Comparison of ENCODE assay signal across 28 mouse cellular contexts in genomic region chr11:109822280-109822679, GRCm38 (mm10). TPM values are rescaled to one million over a fixed set of nuclear protein-coding genes. Genes with fewer than 3 reads are reported as not detected.
DNase-seq lines count a peak whose midpoint lies in the region; ATAC-seq and TF ChIP-seq lines count a peak whose summit lies in the region.
"Had no signal": no experiment of that assay in that cellular context is flagged by ENCODE, and none has a peak within 500 bp of the region (broad histone marks: within the 10 kb centered on the region; RNA-seq: fewer than 3 reads in every experiment).

No protein-coding gene starts in this region.

- TF ChIP-seq EP300 in lung, postnatal 0 days (IDR thresholded peaks at IDR 0.05), result no peak
- TF ChIP-seq EP300 in stomach, postnatal 0 days (optimal IDR thresholded peaks at IDR 0.05), result no peak

- TF ChIP-seq CTCF in lung, postnatal 0 days (IDR thresholded peaks at IDR 0.05), result no peak
- no peak for TF ChIP-seq CTCF in stomach, postnatal 0 days (IDR thresholded peaks at IDR 0.05; ENCODE audit: low read depth)
- no peak for TF ChIP-seq CTCF in gastrocnemius, adult 2 months (IDR thresholded peaks at IDR 0.05)

- 0 out of 2 replicates have a peak, but pooled peaks cover 5% of the 10 kb centered on the region for H3K4me1 ChIP-seq in lung, embryonic 16.5 days (replicated peaks; ENCODE audit: control insufficient read depth, insufficient read depth, low read length)
- no peaks in the 10 kb centered on the region for H3K4me1 ChIP-seq in lung, postnatal 0 days (ENCODE audit: insufficient read depth, low read depth, low read length)
- H3K4me1 ChIP-seq in liver, embryonic 12.5 days, result no peaks in the 10 kb centered on the region
- H3K4me1 ChIP-seq in stomach, postnatal 0 days (replicated peaks; ENCODE audit: control insufficient read depth, insufficient read depth), result no peaks in the 10 kb centered on the region
- H3K4me1 ChIP-seq: embryonic facial prominence, embryonic 10.5 days; limb, embryonic 13.5 days had no signal

- peak; percentile 58 to 59 for DNase-seq in adrenal gland, adult (ENCODE audit: inconsistent age in 2 of 2, low spot score in 1 of 2)
- DNase-seq in adrenal gland, postnatal 4 days (ENCODE audit: low spot score in 2 of 2), result no peak
- no peak for DNase-seq in lung, postnatal 0 days (ENCODE audit: low spot score)
- DNase-seq in stomach, postnatal 0 days (ENCODE audit: low spot score), result peak; percentile 26
- no peak for DNase-seq in cerebellum, postnatal 25 days
- DNase-seq in gastrocnemius, adult 2 months, result no peak
- DNase-seq: cerebellum, adult 11-12 months; cerebellum, postnatal 36 days; heart, adult 18-20 months; heart, postnatal 36 days; kidney, adult 11 months; lung, postnatal 4 days; retina, postnatal 1 day; right cerebral cortex, postnatal 4 days; thymus, postnatal 14 days had no signal

- H3K36me3 ChIP-seq in lung, embryonic 16.5 days (ENCODE audit: control insufficient read depth, insufficient read depth, low read length), result no peaks in the 10 kb centered on the region
- H3K36me3 ChIP-seq in lung, postnatal 0 days (ENCODE audit: insufficient read depth, low read length), result no peaks in the 10 kb centered on the region
- no peaks in the 10 kb centered on the region for H3K36me3 ChIP-seq in liver, embryonic 12.5 days
- H3K36me3 ChIP-seq in stomach, postnatal 0 days (ENCODE audit: control insufficient read depth, insufficient read depth, low read length), result no peaks in the 10 kb centered on the region
- H3K36me3 ChIP-seq: embryonic facial prominence, embryonic 10.5 days; limb, embryonic 13.5 days had no signal

- ATAC-seq in lung, embryonic 16.5 days (ENCODE audit: low read depth), result peak; percentile 46; the same call in 1 of the 2 replicates
- ATAC-seq in lung, postnatal 0 days, result no peak
- ATAC-seq in liver, embryonic 12.5 days, result peak; percentile 54; the same call in 1 of the 2 replicates
- ATAC-seq in stomach, postnatal 0 days (ENCODE audit: low FRiP score, low TSS enrichment), result peak; percentile 74; the same call in 1 of the 2 replicates

- H3K4me2 ChIP-seq in lung, embryonic 16.5 days (ENCODE audit: low read depth, low read length), result 0 out of 2 replicates have a peak overlapping the region, but pooled peaks have one; percentile 3
- H3K4me2 ChIP-seq in lung, postnatal 0 days (replicated peaks; ENCODE audit: low read depth, low read length), result no peak overlapping the region
- no peak overlapping the region for H3K4me2 ChIP-seq in liver, embryonic 12.5 days
- H3K4me2 ChIP-seq in stomach, postnatal 0 days (replicated peaks; ENCODE audit: low read depth), result no peak overlapping the region
- H3K4me2 ChIP-seq: hindbrain, embryonic 14.5 days; limb, embryonic 13.5 days; midbrain, embryonic 11.5 days had no signal

- intact Hi-C loops in gastrocnemius, adult 2 months (cut with DNase I), result no loop called here

- no peak overlapping the region for H3K4me3 ChIP-seq in lung, embryonic 16.5 days (ENCODE audit: low read length)
- H3K4me3 ChIP-seq in lung, postnatal 0 days (ENCODE audit: low read depth, low read length), result no peak overlapping the region
- H3K4me3 ChIP-seq in liver, embryonic 12.5 days, result no peak overlapping the region
- no peak overlapping the region for H3K4me3 ChIP-seq in stomach, postnatal 0 days (ENCODE audit: low read depth, low read length)
- H3K4me3 ChIP-seq in gastrocnemius, adult 2 months, result no peak overlapping the region
- H3K4me3 ChIP-seq: embryonic facial prominence, embryonic 10.5 days; limb, embryonic 13.5 days had no signal

- H3K9me3 ChIP-seq in lung, embryonic 16.5 days (ENCODE audit: control insufficient read depth, low read length), result no peaks in the 10 kb centered on the region
- H3K9me3 ChIP-seq in lung, postnatal 0 days (ENCODE audit: low read length), result no peaks in the 10 kb centered on the region
- H3K9me3 ChIP-seq in liver, embryonic 12.5 days (replicated peaks), result no peaks in the 10 kb centered on the region
- no peaks in the 10 kb centered on the region for H3K9me3 ChIP-seq in stomach, postnatal 0 days (ENCODE audit: control insufficient read depth, low read length)
- H3K9me3 ChIP-seq: embryonic facial prominence, embryonic 10.5 days had no signal

- H3K9ac ChIP-seq in lung, embryonic 16.5 days (ENCODE audit: low read length), result no peak overlapping the region
- H3K9ac ChIP-seq in lung, postnatal 0 days (replicated peaks; ENCODE audit: low read depth), result no peak overlapping the region
- H3K9ac ChIP-seq in liver, embryonic 12.5 days, result no peak overlapping the region
- H3K9ac ChIP-seq in stomach, postnatal 0 days (ENCODE audit: low read length), result no peak overlapping the region
- H3K9ac ChIP-seq: hindbrain, embryonic 14.5 days; limb, embryonic 13.5 days had no signal

- H3K27me3 ChIP-seq in lung, embryonic 16.5 days (ENCODE audit: control insufficient read depth, insufficient read depth, low read depth, low read length), result no peaks in the 10 kb centered on the region
- no peaks in the 10 kb centered on the region for H3K27me3 ChIP-seq in lung, postnatal 0 days (replicated peaks; ENCODE audit: insufficient read depth, low read length)
- H3K27me3 ChIP-seq in liver, embryonic 12.5 days (replicated peaks), result no peaks in the 10 kb centered on the region
- H3K27me3 ChIP-seq in stomach, postnatal 0 days (ENCODE audit: control insufficient read depth, insufficient read depth, low read length), result no peaks in the 10 kb centered on the region
- H3K27me3 ChIP-seq: limb, embryonic 13.5 days had no signal

- 35% methylated on average over 6 of the region's 6 CpGs for WGBS in lung, embryonic 16.5 days
- 28% methylated on average over 6 of the region's 6 CpGs for WGBS in lung, postnatal 0 days
- WGBS in liver, embryonic 12.5 days (ENCODE audit: insufficient replicate concordance), result 29% methylated on average over 6 of the region's 6 CpGs
- 34% methylated on average over 6 of the region's 6 CpGs for WGBS in stomach, postnatal 0 days

- H3K27ac ChIP-seq in lung, embryonic 16.5 days (ENCODE audit: low read length), result peak overlapping the region; percentile 16; the same call in 1 of the 2 replicates
- no peak overlapping the region for H3K27ac ChIP-seq in lung, postnatal 0 days (ENCODE audit: low read length)
- H3K27ac ChIP-seq in liver, embryonic 12.5 days, result peak overlapping the region; percentile 6; the same call in 1 of the 2 replicates
- no peak overlapping the region for H3K27ac ChIP-seq in stomach, postnatal 0 days (replicated peaks)
- H3K27ac ChIP-seq in gastrocnemius, adult 2 months, result no peak overlapping the region
- H3K27ac ChIP-seq: embryonic facial prominence, embryonic 10.5 days; hindbrain, embryonic 14.5 days; kidney, postnatal 0 days; limb, embryonic 13.5 days had no signal

RNA-seq across cellular contexts. Expression of gene 1700012B07Rik, which starts 5.6 kb away (rescaled TPM):
- total RNA-seq in adrenal gland, postnatal 4 days (2021), result not detected
- polyA plus RNA-seq in lung, embryonic 16.5 days (2015; fragmentation: Nextera tagmentation; extraction: Ambion mirVana), result not detected in 2 replicates
- 0.15 TPM in 1 of 2 replicates, not detected in the other for polyA plus RNA-seq in lung, postnatal 0 days (2015; fragmentation: Nextera tagmentation; extraction: Ambion mirVana)
- polyA plus RNA-seq in liver, embryonic 12.5 days (2016; fragmentation: Nextera tagmentation; extraction: Ambion mirVana), result not detected in 2 replicates
- polyA plus RNA-seq in stomach, postnatal 0 days (2015; fragmentation: Nextera tagmentation; extraction: Ambion mirVana), result not detected in 2 replicates
- total RNA-seq in gastrocnemius, adult 2 months (2021), result not detected
- total RNA-seq: ES-E14; gastrocnemius, adult 8-10 months; heart, adult 18-20 months; heart, postnatal 36 days; layer of hippocampus, postnatal 25 days; left cerebral cortex, postnatal 10 days had no signal
- polyA plus RNA-seq: embryonic facial prominence, embryonic 10.5 days; forebrain, embryonic 11.5 days; heart, embryonic 14.5 days; hindbrain, embryonic 14.5 days; kidney, postnatal 0 days; limb, embryonic 13.5 days; midbrain, embryonic 11.5 days had no signal

Comparison
In these comparisons a context has a peak if more than half of its experiments do, and no peak if none do; other contexts are left out.
1. DNase-seq: peak in adrenal gland, adult (2 of 2) and stomach, postnatal 0 days (single experiment); none in adrenal gland, postnatal 4 days (0 of 2), lung, postnatal 0 days (single experiment), cerebellum, postnatal 25 days (0 of 2) and gastrocnemius, adult 2 months (single experiment).
2. H3K27ac ChIP-seq: peak in lung, embryonic 16.5 days (single experiment) and liver, embryonic 12.5 days (single experiment); none in lung, postnatal 0 days (single experiment), stomach, postnatal 0 days (single experiment) and gastrocnemius, adult 2 months (single experiment).